In the genomic region with DNA sequence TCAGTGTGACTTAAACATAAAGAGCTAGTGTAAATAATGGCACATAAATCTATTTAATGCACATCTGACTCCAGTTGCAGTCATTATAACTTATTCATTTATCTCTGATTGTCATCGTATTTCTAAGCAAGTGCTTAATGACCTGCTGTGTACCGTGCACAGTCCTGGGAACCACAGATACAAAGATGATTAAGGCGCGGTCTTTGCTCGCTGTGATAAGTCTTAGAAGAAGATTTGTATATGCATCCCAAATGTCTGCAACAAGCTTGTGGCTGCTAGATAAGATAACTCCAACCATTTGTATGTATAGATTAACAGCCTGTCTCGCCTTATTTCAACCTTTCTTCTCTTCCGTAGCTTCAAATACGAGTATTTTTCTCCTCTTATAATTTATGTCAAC, we compare ENCODE assay signal across 27 mouse cellular contexts. TPM values are rescaled to one million over a fixed set of nuclear protein-coding genes. Genes with fewer than 3 reads are reported as not detected.
DNase-seq lines count a peak whose midpoint lies in the region; ATAC-seq and TF ChIP-seq lines count a peak whose summit lies in the region.
"Had no signal": no experiment of that assay in that cellular context is flagged by ENCODE, and none has a peak within 500 bp of the region (broad histone marks: within the 10 kb centered on the region; RNA-seq: fewer than 3 reads in every experiment).

No protein-coding gene starts in this region.

- no peak overlapping the region for H3K4me3 ChIP-seq in kidney, postnatal 0 days (replicated peaks; ENCODE audit: low read depth, low read length)
- H3K4me3 ChIP-seq in kidney, embryonic 14.5 days (ENCODE audit: low read length): no peak overlapping the region
- H3K4me3 ChIP-seq in G1E (ENCODE audit: low read depth, low read length): no peak overlapping the region
- no peak overlapping the region for H3K4me3 ChIP-seq in liver, embryonic 13.5 days (replicated peaks)
- no peak overlapping the region for H3K4me3 ChIP-seq in neural tube, embryonic 15.5 days (replicated peaks)
- H3K4me3 ChIP-seq: embryonic facial prominence, embryonic 15.5 days; erythroblast, embryonic 14.5 days; forebrain, embryonic 10.5 days; heart, embryonic 12.5 days; hindbrain, embryonic 12.5 days had no signal

- H3K9me3 ChIP-seq in kidney, postnatal 0 days (replicated peaks; ENCODE audit: low read length): no peaks in the 10 kb centered on the region
- H3K9me3 ChIP-seq in kidney, embryonic 14.5 days (ENCODE audit: control insufficient read depth, low read length): no peaks in the 10 kb centered on the region
- H3K9me3 ChIP-seq in G1E (replicated peaks): no peaks in the 10 kb centered on the region
- no peaks in the 10 kb centered on the region for H3K9me3 ChIP-seq in liver, embryonic 13.5 days (replicated peaks)
- H3K9me3 ChIP-seq in neural tube, embryonic 15.5 days (replicated peaks): no peaks in the 10 kb centered on the region
- H3K9me3 ChIP-seq: embryonic facial prominence, embryonic 15.5 days; forebrain, embryonic 10.5 days; heart, embryonic 12.5 days; hindbrain, embryonic 12.5 days had no signal

- 44% methylated on average over 8 of the region's 8 CpGs for WGBS in kidney, postnatal 0 days
- WGBS in kidney, embryonic 14.5 days: 55% methylated on average over 8 of the region's 8 CpGs
- WGBS in liver, embryonic 13.5 days (ENCODE audit: insufficient replicate concordance): 26% methylated on average over 8 of the region's 8 CpGs
- 52% methylated on average over 8 of the region's 8 CpGs for WGBS in neural tube, embryonic 15.5 days

- H3K27me3 ChIP-seq in kidney, postnatal 0 days (ENCODE audit: insufficient read depth, low read length): no peaks in the 10 kb centered on the region
- no peaks in the 10 kb centered on the region for H3K27me3 ChIP-seq in kidney, embryonic 14.5 days (ENCODE audit: control insufficient read depth, insufficient read depth, low read length)
- no peaks in the 10 kb centered on the region for H3K27me3 ChIP-seq in G1E (ENCODE audit: insufficient read depth, low read length)
- H3K27me3 ChIP-seq in liver, embryonic 13.5 days: no peaks in the 10 kb centered on the region
- H3K27me3 ChIP-seq in neural tube, embryonic 15.5 days (replicated peaks): no peaks in the 10 kb centered on the region
- H3K27me3 ChIP-seq: embryonic facial prominence, embryonic 15.5 days; heart, embryonic 12.5 days; hindbrain, embryonic 12.5 days had no signal

- peak; percentile 37 for DNase-seq in kidney, postnatal 0 days (ENCODE audit: low spot score)
- no peak for DNase-seq in G1E (ENCODE audit: low spot score)
- DNase-seq in liver, embryonic 13.5 days: no peak
- DNase-seq in left cerebral cortex, postnatal 14 days (ENCODE audit: low spot score in 2 of 2): no peak
- no peak for DNase-seq in heart, postnatal 36 days
- DNase-seq: adrenal gland, adult 8-10 months; adrenal gland, postnatal 36 days; B cell, adult 2 months; cerebellum, adult 11 months; cerebellum, adult 8-10 months; cerebellum, postnatal 14 days; embryo, embryonic 11 days; gastrocnemius, postnatal 14 days; heart, postnatal 4 days had no signal

- H3K36me3 ChIP-seq in kidney, postnatal 0 days (ENCODE audit: insufficient read depth, low read length): no peaks in the 10 kb centered on the region
- no peaks in the 10 kb centered on the region for H3K36me3 ChIP-seq in kidney, embryonic 14.5 days (ENCODE audit: control insufficient read depth, insufficient read depth, low read length)
- no peaks in the 10 kb centered on the region for H3K36me3 ChIP-seq in G1E (replicated peaks)
- H3K36me3 ChIP-seq in liver, embryonic 13.5 days: no peaks in the 10 kb centered on the region
- no peaks in the 10 kb centered on the region for H3K36me3 ChIP-seq in neural tube, embryonic 15.5 days
- H3K36me3 ChIP-seq: embryonic facial prominence, embryonic 15.5 days; forebrain, embryonic 10.5 days; heart, embryonic 12.5 days; hindbrain, embryonic 12.5 days had no signal

- H3K4me2 ChIP-seq in kidney, postnatal 0 days (ENCODE audit: low read length): no peak overlapping the region
- no peak overlapping the region for H3K4me2 ChIP-seq in kidney, embryonic 14.5 days (replicated peaks; ENCODE audit: low read depth, low read length)
- no peak overlapping the region for H3K4me2 ChIP-seq in liver, embryonic 13.5 days
- H3K4me2 ChIP-seq in neural tube, embryonic 15.5 days: no peak overlapping the region
- H3K4me2 ChIP-seq: embryonic facial prominence, embryonic 15.5 days; heart, embryonic 12.5 days; hindbrain, embryonic 12.5 days had no signal

- H3K27ac ChIP-seq in kidney, postnatal 0 days: no peak overlapping the region
- H3K27ac ChIP-seq in kidney, embryonic 14.5 days (ENCODE audit: low read depth, low read length): no peak overlapping the region
- H3K27ac ChIP-seq in liver, embryonic 13.5 days: no peak overlapping the region
- H3K27ac ChIP-seq in neural tube, embryonic 15.5 days (replicated peaks): no peak overlapping the region
- H3K27ac ChIP-seq: embryonic facial prominence, embryonic 15.5 days; forebrain, embryonic 10.5 days; hindbrain, embryonic 12.5 days had no signal

- no peak for TF ChIP-seq CTCF in kidney, postnatal 0 days (IDR thresholded peaks at IDR 0.05; ENCODE audit: low read depth)
- TF ChIP-seq CTCF in G1E (IDR thresholded peaks at IDR 0.05; ENCODE audit: low read depth, low read length): no peak

- no peaks in the 10 kb centered on the region for H3K4me1 ChIP-seq in kidney, postnatal 0 days (replicated peaks; ENCODE audit: insufficient read depth, low read length)
- no peaks in the 10 kb centered on the region for H3K4me1 ChIP-seq in kidney, embryonic 14.5 days (ENCODE audit: control insufficient read depth, insufficient read depth, low read length)
- H3K4me1 ChIP-seq in G1E (ENCODE audit: insufficient read depth, low read depth, low read length): peaks cover 7% of the 10 kb centered on the region; the same call in 1 of the 2 replicates
- H3K4me1 ChIP-seq in liver, embryonic 13.5 days (replicated peaks): no peaks in the 10 kb centered on the region
- no peaks in the 10 kb centered on the region for H3K4me1 ChIP-seq in neural tube, embryonic 15.5 days
- H3K4me1 ChIP-seq: embryonic facial prominence, embryonic 15.5 days; heart, embryonic 12.5 days; hindbrain, embryonic 12.5 days had no signal

- ATAC-seq in kidney, postnatal 0 days (replicated peaks; ENCODE audit: low FRiP score, low read depth): no peak
- no peak for ATAC-seq in kidney, embryonic 14.5 days (ENCODE audit: low FRiP score, low TSS enrichment)
- ATAC-seq in G1E (ENCODE audit: extremely low read depth, insufficient number of reproducible peaks, low FRiP score, poor library complexity, severe bottlenecking): peak; percentile 90
- ATAC-seq in liver, embryonic 13.5 days (ENCODE audit: low read depth): peak; percentile 58; the same call in 1 of the 2 replicates
- peak; percentile 50; the same call in 1 of the 2 replicates for ATAC-seq in neural tube, embryonic 15.5 days (ENCODE audit: low FRiP score)
- ATAC-seq: CD4-positive, CD25-positive, alpha-beta regulatory T cell, adult 4 months; forebrain, embryonic 14.5 days; hindbrain, embryonic 16.5 days; inflammation-experienced regulatory T-cells, adult 6 months had no signal

- intact Hi-C loops in left cerebral cortex, postnatal 14 days (cut with DNase I): no loop called here
- intact Hi-C loops in heart, postnatal 36 days (cut with DNase I): no loop called here

- H3K9ac ChIP-seq in kidney, postnatal 0 days (ENCODE audit: low read depth, low read length): no peak overlapping the region
- H3K9ac ChIP-seq in kidney, embryonic 14.5 days (ENCODE audit: low read depth, low read length): no peak overlapping the region
- H3K9ac ChIP-seq in liver, embryonic 13.5 days: no peak overlapping the region
- no peak overlapping the region for H3K9ac ChIP-seq in neural tube, embryonic 15.5 days (replicated peaks)
- H3K9ac ChIP-seq: embryonic facial prominence, embryonic 15.5 days; heart, embryonic 12.5 days; hindbrain, embryonic 12.5 days had no signal

RNA-seq across cellular contexts. Expression of a gene that starts 27.2 kb away (rescaled TPM):
- polyA plus RNA-seq in kidney, postnatal 0 days (2015; fragmentation: Nextera tagmentation; extraction: Ambion mirVana): 1.2 and 3.0 TPM in 2 replicates
- polyA plus RNA-seq in kidney, embryonic 14.5 days (2014; fragmentation: Nextera tagmentation; extraction: Ambion mirVana): 1.5 and 2.1 TPM in 2 replicates
- total RNA-seq in G1E (2014; fragmentation: Nextera tagmentation) (not detected in 2 replicates), G1E (2017) (0.29 and 0.33 TPM in 2 replicates)
- polyA plus RNA-seq in G1E (2012): not detected in 2 replicates
- 0.12 and 0.14 TPM in 2 replicates for polyA plus RNA-seq in liver, embryonic 13.5 days (2015; fragmentation: Nextera tagmentation; extraction: Ambion mirVana)
- polyA plus RNA-seq in neural tube, embryonic 15.5 days (2015; fragmentation: Nextera tagmentation; extraction: Ambion mirVana): 13.7 and 15.6 TPM in 2 replicates
- 100 to 1,000 TPM; 143 to 151 TPM for total RNA-seq in left cerebral cortex, postnatal 14 days (2021)
- 1 to 10 TPM; 2.2 to 2.4 TPM for total RNA-seq in heart, postnatal 36 days (2021)
- total RNA-seq: common myeloid progenitor, adult 5-6 weeks; granulocyte monocyte progenitor cell, adult 5-6 weeks had no signal
- polyA plus RNA-seq: erythroblast, embryonic 14.5 days had no signal

Comparison
In these comparisons a context has a peak if more than half of its experiments do, and no peak if none do; other contexts are left out.
1. ATAC-seq: peak in G1E (single experiment), liver, embryonic 13.5 days (single experiment) and neural tube, embryonic 15.5 days (single experiment); none in kidney, postnatal 0 days (single experiment) and kidney, embryonic 14.5 days (single experiment).